In genomic region chr16:96353996-96354395, GRCm38 (mm10) we compare ENCODE assay signal across 9 mouse cellular contexts.
DNase-seq lines count a peak whose midpoint lies in the region; ATAC-seq and TF ChIP-seq lines count a peak whose summit lies in the region.
"Had no signal": no experiment of that assay in that cellular context is flagged by ENCODE, and none has a peak within 500 bp of the region (broad histone marks: within the 10 kb centered on the region; RNA-seq: fewer than 3 reads in every experiment).

No protein-coding gene starts in this region.

- peak; percentile 52 to 75 for DNase-seq in adrenal gland, adult (ENCODE audit: inconsistent age in 2 of 2, low spot score in 1 of 2)
- DNase-seq in adrenal gland, adult 18-20 months (ENCODE audit: low spot score in 2 of 2) = no peak
- DNase-seq in MN1 (ENCODE audit: low spot score) = peak; percentile 43
- DNase-seq in hindbrain, embryonic 10.5 days (ENCODE audit: low spot score) = peak; percentile 23
- no peak for DNase-seq in limb, embryonic 14.5 days (ENCODE audit: low spot score)
- DNase-seq in liver, embryonic 11.5 days (ENCODE audit: low spot score) = no peak
- DNase-seq in layer of hippocampus, adult 8-10 months (ENCODE audit: low spot score in 2 of 2) = no peak
- no peak for DNase-seq in c-Kit-positive CD71-positive TER-119-positive erythroid progenitor cells, embryonic 14.5 days (ENCODE audit: low spot score)

- TF ChIP-seq POLR2A in limb, embryonic 14.5 days (IDR thresholded peaks at IDR 0.05; ENCODE audit: borderline replicate concordance, extremely low read depth, insufficient read depth, insufficient read length) = no peak

- H3K4me2 ChIP-seq in limb, embryonic 14.5 days (replicated peaks; ENCODE audit: low read depth, low read length, severe bottlenecking) = peak overlapping the region; percentile 8; the same call in 1 of the 2 replicates
- no peak overlapping the region for H3K4me2 ChIP-seq in liver, embryonic 11.5 days
- H3K4me2 ChIP-seq: liver, embryonic 15.5 days had no signal

- H3K9ac ChIP-seq in limb, embryonic 14.5 days (ENCODE audit: low read depth, low read length, severe bottlenecking) = no peak overlapping the region
- H3K9ac ChIP-seq in liver, embryonic 11.5 days (ENCODE audit: low read depth, low read length) = no peak overlapping the region
- H3K9ac ChIP-seq: liver, embryonic 15.5 days had no signal

- WGBS in hindbrain, embryonic 10.5 days = 36% methylated on average over 6 of the region's 6 CpGs
- 38% methylated on average over 6 of the region's 6 CpGs for WGBS in limb, embryonic 14.5 days
- 22% methylated on average over 6 of the region's 6 CpGs for WGBS in liver, embryonic 11.5 days

- H3K9me3 ChIP-seq in hindbrain, embryonic 10.5 days = no peaks in the 10 kb centered on the region
- no peaks in the 10 kb centered on the region for H3K9me3 ChIP-seq in limb, embryonic 14.5 days (ENCODE audit: control insufficient read depth, low read length)
- H3K9me3 ChIP-seq in liver, embryonic 11.5 days (ENCODE audit: control insufficient read depth, low read length) = no peaks in the 10 kb centered on the region
- H3K9me3 ChIP-seq: liver, embryonic 15.5 days had no signal

- H3K27me3 ChIP-seq in hindbrain, embryonic 10.5 days (ENCODE audit: insufficient read depth, poor library complexity, severe bottlenecking) = peaks cover 10% of the 10 kb centered on the region; the same call in 1 of the 2 replicates
- H3K27me3 ChIP-seq in limb, embryonic 14.5 days (ENCODE audit: control insufficient read depth, insufficient read depth, low read length) = no peaks in the 10 kb centered on the region
- no peaks in the 10 kb centered on the region for H3K27me3 ChIP-seq in liver, embryonic 11.5 days (replicated peaks; ENCODE audit: control insufficient read depth, insufficient read depth, low read length)
- H3K27me3 ChIP-seq: liver, embryonic 15.5 days had no signal

- peak overlapping the region; percentile 59; the same call in 1 of the 2 replicates for H3K27ac ChIP-seq in hindbrain, embryonic 10.5 days
- H3K27ac ChIP-seq in limb, embryonic 14.5 days (replicated peaks; ENCODE audit: low read depth, low read length) = no peak overlapping the region
- H3K27ac ChIP-seq in liver, embryonic 11.5 days (ENCODE audit: low read depth, low read length) = no peak overlapping the region
- H3K27ac ChIP-seq: liver, embryonic 15.5 days had no signal

- peaks cover 12% of the 10 kb centered on the region for H3K4me1 ChIP-seq in hindbrain, embryonic 10.5 days (replicated peaks)
- no peaks in the 10 kb centered on the region for H3K4me1 ChIP-seq in limb, embryonic 14.5 days (ENCODE audit: control insufficient read depth, insufficient read depth, low read length)
- no peaks in the 10 kb centered on the region for H3K4me1 ChIP-seq in liver, embryonic 11.5 days (replicated peaks; ENCODE audit: control insufficient read depth, insufficient read depth, low read length)
- H3K4me1 ChIP-seq: liver, embryonic 15.5 days had no signal

- peak overlapping the region; percentile 37 for H3K4me3 ChIP-seq in hindbrain, embryonic 10.5 days
- no peak overlapping the region for H3K4me3 ChIP-seq in limb, embryonic 14.5 days (replicated peaks; ENCODE audit: low read length)
- no peak overlapping the region for H3K4me3 ChIP-seq in liver, embryonic 11.5 days (ENCODE audit: low read depth, low read length)
- H3K4me3 ChIP-seq: liver, embryonic 15.5 days had no signal

- H3K36me3 ChIP-seq in hindbrain, embryonic 10.5 days = no peaks in the 10 kb centered on the region
- no peaks in the 10 kb centered on the region for H3K36me3 ChIP-seq in limb, embryonic 14.5 days (ENCODE audit: control insufficient read depth, insufficient read depth, low read length)
- no peaks in the 10 kb centered on the region for H3K36me3 ChIP-seq in liver, embryonic 11.5 days (ENCODE audit: control insufficient read depth, insufficient read depth, low read length)
- H3K36me3 ChIP-seq: liver, embryonic 15.5 days had no signal

- no peak for ATAC-seq in limb, embryonic 14.5 days (ENCODE audit: low FRiP score, low read depth)
- ATAC-seq in liver, embryonic 11.5 days (replicated peaks; ENCODE audit: low FRiP score) = no peak; the same call in 1 of the 2 replicates

Comparison
In these comparisons a context has a peak if more than half of its experiments do, and no peak if none do; other contexts are left out.
1. DNase-seq: peak in adrenal gland, adult (2 of 2), MN1 (single experiment) and hindbrain, embryonic 10.5 days (single experiment); none in adrenal gland, adult 18-20 months (0 of 2), limb, embryonic 14.5 days (single experiment), liver, embryonic 11.5 days (single experiment), layer of hippocampus, adult 8-10 months (0 of 2) and c-Kit-positive CD71-positive TER-119-positive erythroid progenitor cells, embryonic 14.5 days (single experiment).